Mouse (Mus musculus) urinary bladder, postnatal 10 days (tissue): ENCODE measurements around the gene Acsbg1.

Experiments
- DNase-seq: peaks from one replicate; pipeline ENCODE4 v3.0.0; 2022; ENCODE audit warnings: low spot score

Acsbg1 gene

DNA sequence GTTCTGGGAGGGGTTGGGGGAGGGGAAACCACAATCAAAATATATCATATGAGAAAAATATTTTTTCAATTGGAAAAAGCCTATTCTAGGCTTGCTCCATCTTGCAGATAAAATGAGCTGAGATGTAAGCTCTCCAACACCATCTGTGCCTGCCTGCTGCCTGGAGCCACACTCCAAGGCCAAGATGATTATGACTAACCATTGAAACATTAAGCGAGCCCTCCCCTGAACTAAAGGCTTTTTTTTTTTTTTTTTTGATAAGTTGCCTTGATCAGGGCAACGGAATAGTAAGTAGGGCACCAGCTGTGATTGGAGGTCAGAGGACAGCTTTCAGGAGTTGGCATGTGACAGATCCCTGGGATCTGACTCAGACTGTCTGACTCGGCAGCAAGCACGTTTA lies 6.8 kb upstream of the Acsbg1 start:
- no peak for DNase-seq

DNA sequence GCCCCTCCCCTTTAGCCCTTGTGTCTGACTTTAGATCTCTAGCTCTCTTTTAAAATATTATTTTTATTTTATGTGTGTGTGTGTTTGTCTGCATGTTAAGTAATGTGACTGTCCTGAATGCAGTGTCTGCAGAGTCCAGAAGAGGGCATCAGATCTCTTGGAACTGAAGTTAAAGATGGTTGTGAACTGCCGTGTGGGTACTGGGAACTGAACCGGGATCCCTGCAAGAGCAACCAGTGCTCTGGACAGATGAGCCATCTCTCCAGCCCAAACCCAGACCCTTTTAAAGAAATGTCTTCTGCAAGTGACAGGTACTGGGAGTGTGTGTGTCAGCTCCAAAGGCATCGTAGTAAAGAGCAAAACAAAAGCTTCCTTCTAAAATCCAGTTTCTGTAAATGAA lies 4.4 kb upstream of the Acsbg1 start:
- DNase-seq = no peak

DNA sequence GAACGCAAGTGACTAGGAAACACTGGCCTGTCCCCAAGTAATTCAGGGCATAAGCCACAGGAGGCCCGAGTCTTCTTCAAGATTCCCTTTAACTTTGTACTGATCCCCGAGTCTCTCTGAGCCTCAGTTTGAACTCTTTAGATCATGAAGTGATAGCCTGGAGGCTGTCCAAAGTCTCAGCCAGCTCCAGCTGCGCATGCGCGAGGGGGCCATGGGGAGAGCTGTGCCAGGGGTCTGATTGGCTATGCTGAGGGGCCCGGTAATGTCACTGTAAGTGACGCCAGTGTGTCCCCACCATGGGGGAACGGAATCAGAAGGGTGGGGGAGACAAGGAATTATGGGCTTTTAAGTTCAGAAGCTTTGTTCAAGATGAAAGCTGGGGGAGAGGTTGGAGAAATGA lies 2.7 kb upstream of the Acsbg1 start:
- no peak for DNase-seq

DNA sequence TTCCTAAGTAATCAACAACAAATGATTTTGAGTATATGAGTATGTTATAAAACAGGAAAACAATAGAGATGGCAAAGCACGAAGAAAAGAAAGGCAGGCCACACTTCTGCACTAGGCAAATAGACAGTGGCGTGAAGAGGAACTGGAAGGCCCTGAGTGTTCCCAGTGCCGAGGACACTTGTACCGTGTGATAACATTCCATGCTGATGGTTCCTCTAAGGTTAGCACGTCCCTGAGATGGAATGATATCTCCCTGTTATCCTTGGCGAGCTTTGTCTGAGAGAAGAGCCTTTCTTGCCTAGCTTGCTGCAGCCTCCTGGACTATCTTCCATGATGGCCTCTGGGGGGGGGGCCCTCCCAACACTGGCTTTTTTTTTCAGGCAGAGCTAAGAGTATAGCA lies 2.9 kb downstream of the Acsbg1 start:
- no peak for DNase-seq

DNA sequence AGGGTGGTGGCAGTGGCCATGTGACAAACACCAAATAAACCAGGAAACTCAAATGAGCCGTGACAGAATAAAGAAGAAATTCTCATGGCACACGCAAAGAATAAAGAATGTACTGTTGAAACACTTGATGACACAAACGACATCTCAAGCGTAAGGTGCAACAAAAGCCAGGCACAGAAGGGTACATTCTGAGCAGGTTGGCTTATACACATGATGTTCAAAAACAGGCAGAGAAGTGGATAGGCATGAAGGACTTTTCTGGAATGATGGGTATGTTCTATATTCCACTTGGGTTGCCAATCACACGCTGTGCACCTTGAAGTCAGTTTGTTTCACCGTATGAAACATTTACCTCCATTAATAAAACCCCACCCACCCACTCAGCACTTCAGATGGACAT lies 5.3 kb downstream of the Acsbg1 start:
- DNase-seq = no peak

DNA sequence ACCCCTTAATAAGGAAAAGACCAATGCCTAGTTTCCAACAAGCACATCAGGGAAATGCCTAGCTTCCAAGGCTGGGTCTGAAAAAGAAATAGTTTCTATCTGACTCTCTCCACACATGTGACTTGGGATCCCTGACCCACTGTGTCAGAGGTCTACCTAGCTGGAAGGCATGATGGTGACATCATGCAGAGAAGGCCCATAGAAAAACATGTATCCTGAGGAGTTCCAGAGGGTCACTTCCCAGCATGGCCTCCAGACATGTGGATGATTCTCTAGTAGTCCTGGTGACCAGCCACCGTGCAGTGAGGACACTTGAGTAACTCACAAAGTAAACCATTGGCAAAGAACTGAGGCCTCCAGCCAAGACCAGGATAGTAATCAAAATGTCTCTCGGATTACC lies 5.8 kb downstream of the Acsbg1 start:
- DNase-seq = no peak

DNA sequence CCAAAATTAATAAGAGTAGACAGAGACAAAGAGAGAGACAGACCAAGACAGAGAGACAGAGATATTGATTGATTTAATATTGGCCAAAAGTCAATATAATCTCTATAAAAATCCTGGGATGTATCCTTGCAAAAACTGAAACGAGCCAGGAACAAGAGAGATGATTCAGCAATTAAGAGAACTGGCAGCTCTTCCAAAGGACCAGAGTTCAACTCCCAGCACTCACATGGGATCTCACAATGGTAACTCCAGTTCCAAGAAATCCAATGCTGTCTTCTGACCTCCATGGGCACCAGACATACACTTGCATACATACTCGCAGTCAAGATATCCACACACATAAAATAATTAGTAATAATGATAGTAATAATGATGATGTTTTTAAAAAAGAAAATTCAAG lies 8.9 kb downstream of the Acsbg1 start:
- DNase-seq = no peak

DNA sequence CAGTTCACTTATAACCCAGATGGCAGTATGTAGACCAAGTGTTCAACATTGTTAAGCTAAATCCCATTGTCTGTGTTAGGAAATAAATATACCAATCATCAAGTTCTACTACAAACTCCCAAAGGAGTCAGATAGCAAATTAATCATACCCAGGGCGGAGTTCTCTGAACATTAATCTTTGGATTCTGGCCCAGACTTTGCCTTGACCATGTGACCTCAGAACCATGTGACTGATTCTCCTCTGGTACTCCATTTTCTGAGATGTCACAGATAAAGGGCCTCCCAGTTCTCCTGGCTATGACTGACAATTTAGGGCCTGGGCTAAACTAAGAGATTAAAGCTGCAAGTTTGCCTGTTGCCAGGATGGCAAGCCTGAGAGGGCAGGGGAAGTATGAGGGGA lies 12.3 kb downstream of the Acsbg1 start:
- DNase-seq = no peak

DNA sequence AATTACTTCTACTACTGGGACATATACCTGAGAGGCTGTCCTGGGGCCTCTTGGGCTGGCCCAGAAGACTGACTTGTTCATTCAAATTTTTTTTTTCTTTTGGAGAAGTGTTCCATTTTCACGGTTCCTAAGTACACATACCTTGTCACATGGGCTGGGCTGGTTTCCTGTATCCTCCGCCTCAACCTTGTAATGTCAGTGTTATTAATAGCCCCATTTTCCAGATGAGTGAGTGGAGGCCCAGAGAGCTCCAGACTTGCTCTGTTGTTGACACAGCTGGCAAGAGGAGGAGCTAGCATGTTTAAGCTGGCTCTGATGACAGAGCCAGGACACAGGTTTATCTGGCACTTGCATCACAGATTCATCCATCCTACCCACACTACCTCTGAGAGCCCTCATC lies 14.2 kb downstream of the Acsbg1 start:
- no peak for DNase-seq

DNA sequence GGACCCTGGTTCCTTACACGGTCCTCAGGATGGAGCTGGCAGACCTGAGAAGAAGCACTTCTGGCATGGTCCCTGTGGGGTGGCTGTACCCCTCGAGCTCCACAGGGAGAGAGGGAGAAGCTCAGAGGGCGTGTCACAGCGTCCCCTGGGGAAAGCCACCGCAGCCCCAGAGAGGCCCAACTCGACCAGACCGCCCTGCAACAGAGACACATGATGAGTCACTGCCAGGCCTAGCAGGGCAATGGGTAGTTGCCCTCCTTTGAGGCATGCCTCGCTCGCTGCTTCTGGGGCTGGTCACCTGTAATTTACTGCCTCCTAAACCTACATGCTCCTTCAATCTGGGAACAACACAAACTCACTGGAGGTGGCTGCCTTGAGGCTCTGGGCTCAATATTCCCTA lies 15.4 kb downstream of the Acsbg1 start:
- no peak for DNase-seq

DNA sequence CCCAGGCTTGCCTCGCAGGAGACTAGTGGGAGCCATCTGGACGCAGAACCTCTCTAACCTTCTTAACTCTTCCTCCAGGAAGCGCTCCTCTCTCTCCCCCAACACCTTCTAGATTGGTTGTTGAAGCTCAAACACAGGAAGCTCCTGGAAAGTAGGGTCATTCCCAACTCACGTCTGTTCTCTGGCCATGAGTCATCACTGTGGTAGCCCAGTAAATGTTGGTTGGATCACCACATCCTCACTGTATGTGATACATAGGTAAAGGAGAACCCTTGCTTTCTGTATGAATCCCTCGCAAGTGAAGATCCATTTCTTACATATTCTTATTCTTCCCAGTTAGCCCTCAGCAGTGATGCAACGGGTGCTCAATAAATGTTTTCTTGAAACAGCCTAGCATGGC lies 16.1 kb downstream of the Acsbg1 start:
- no peak for DNase-seq

DNA sequence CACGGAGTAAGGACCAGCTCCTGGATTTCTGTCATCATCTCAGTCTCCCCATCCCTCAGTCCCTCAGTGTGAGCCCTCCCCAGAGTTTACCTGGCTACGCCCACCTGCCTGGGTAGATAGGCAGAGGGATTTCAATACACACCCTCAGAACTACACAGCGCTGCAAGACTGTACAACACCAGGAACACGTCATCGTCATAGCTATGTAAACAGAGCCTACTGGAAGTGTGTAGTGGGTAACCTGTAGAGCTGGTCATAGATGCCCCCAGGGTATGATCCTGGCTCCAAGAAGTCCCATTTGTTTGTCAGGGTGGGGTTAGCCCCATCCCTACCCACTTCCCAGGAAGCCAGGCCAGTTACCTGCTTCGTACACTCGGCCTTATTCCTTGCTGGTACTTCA lies 18.5 kb downstream of the Acsbg1 start:
- DNase-seq = no peak

DNA sequence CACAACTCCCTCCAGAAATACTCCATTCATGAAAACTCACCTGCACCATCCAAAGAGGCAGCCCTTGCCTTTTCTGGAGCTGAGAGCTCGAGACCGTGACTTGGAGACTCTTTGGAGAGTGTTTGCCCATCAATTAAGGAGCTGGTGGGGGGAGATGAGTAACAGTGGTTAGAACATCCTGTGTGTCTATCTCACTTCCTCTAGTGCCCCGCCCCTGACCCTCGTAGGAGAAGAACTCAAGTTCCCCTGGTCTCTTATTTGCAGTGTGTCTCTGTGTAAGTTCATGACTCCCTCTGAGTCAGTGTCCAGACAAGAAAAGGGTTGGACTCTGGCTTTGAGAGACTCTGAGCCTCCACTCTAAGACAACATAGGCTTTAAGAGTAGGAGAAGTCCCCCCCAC lies 19.1 kb downstream of the Acsbg1 start:
- DNase-seq = no peak

DNA sequence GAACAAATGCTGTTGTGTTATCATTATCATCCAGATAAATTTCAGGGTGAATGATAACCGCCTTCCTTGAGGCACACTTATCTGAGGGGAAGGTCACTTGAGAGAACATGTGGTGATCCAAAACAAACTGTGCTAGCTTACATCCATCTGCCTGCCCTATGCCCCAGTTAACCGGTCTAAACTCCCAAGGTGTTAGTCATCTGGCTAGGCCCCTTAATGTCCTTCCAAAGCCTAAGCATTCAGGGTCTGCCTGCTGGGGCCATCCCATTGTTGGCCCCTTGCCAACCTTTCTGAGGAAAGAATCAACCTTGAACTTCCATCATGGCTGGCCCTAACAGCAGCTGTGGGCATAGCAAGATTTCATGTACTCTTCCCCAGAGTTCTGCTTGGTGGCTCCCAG lies 19.5 kb downstream of the Acsbg1 start:
- no peak for DNase-seq

DNA sequence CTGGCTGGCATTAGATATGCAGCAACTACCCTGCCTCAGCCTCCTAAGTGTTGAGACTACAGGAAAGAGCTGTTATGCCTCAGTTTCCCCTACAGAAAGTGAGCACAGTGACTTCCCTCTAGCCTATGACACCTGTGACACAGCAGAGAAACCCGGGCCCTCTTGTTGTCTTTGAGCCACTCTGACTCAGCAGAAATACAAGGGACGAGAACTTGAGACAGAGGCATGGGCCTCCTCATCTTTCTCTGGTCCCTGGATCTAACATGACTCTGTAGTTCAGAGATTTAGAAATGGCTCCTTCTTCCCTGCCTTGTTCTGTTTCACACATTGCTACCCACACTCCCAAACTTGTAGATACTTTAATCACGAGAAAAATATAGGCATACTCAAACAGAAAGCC lies 20.1 kb downstream of the Acsbg1 start:
- no peak for DNase-seq

DNA sequence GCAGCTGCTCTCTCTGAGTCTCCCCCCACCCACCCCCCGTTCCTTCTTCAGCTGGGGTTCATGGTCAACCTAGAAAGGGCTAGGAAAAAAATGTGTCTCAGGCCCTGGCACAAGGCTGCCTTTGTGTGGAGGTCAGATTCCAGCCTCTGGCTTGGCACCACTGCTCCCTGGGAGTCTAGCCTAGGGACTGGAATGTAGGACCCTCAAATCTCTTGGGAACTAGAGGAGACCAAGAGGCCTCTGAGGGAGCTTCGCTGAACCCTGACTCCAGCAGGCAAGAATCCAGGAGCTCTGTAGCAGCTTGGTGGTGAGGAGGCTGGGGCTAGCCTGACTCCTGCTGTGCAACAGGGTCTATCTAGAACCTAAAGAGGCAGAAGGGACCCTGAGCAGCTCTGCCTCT lies 22.5 kb downstream of the Acsbg1 start:
- DNase-seq = no peak

DNA sequence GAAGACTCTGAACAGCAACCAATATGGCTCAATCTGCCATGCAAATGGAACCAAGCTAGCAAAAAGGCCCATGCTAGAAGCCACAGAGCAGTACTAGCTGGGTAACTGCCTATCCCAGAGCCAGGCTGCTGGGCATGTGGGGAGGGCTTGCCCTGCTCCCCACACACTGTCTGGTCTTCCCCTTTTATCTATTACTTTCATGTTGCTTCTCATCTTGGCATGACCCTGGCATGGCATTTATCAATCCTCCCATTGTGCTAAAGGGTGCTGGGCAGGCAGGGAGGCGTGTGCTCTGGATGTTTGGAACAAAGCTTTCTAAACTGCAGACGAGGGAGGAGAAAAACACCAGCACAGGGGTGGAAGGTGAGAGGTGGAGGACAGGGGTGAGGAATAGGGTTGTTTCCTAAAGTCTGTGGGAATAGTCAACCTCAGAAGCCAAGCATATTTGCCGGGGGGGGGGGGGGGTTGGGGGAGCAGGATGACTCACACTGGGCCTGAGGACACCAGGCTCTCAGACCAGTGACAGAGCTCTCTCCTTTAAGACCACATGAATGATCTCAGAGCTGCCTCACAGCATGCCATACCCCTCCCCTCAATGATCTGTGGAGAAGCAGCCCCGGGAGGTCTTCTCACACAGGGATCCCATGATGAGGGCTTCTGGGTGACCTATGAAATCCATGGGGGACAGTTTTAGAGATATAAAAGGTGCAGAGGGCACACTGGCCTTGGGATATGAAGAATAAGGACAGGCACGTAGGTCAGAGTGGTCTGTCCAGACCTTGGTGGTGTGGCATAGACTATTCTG lies 24.0 kb downstream of the Acsbg1 start:
- DNase-seq = no peak

DNA sequence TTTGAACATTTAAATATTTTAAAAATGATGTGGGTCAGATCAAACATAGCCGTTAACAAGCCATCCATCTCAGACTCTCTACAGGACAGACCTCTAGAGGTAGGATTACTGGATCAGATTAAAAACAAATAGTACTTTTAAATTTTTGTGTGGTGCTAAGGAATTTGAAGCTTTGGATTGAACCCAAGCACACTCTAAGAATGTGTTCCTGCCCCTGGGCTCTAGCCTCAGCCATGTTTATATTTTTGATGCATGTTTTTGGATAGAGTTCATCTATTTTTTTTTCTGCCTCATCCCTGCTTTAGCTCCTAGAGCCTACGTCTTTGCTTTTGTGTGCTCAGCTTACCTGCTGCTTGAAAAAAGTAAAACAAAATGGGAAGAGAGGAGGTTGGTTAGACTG lies 28.3 kb downstream of the Acsbg1 start:
- no peak for DNase-seq

DNA sequence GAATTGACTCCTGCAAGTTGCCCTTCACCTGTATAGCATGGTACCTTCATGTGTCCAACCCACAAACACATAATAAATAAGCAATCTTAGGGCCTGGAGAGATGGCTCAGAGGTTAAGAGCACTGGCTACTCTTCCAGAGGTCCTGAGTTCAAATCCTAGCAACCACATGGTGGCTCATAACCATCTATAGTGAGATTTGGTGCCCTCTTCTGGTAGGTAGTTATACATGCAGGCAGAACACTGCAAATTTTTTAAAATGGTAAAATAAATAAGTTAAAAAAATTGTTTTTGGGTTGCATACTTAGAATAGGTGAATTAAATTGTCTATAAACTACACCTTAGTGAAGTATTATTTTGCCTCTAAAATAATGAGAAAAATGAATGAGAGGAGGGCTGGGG lies 30.8 kb downstream of the Acsbg1 start:
- DNase-seq = no peak

DNA sequence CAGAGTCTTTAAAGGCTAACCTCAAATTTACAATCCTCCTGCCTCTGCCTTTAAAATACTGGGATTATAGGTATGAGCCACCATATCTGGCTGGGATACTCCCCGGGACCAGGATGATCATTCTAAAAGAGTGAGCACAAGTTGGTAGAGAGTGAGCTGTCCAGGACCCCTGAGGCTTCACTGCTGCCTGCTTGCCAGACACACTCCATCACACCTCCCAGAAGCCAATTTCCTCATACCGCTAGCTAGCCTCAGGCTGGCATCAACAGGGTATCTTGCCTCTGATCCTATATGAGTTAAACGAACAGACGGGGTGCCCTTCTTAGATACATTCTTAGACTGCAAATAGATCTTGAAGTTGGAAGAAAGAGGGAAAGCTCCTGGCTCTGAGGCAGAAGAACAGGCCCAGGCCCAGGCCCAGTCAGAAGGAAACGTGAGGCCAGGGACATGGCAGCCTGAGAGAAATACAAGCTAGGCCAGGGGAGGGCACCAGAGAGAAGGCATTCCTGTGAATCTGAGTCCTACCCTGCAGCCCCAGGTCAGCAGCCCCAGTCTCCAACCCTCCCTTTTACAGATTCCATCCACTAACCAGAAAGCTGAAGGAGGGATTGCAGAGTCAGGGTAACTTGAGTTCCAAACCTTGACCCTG lies 31.9 kb downstream of the Acsbg1 start:
- no peak for DNase-seq

DNA sequence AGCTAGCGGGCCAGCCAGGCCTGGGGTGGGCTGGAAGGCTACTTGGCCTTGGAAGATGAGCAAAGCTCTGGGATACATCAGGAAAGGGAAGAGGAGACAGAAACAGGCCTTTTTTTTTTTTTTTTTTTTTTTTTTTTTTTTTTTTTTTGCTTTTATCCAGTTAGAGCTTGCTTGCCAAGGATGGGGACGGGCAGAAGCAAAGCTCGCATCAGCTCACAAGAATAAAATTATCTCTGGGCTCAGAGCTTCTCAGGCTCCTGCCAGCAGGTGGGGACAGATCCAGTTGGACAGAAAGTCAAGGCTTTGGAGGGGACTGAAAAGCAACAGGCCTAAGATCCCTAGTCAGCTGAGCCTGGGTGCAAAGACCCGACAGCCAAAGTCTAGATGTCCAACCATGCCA lies 32.9 kb downstream of the Acsbg1 start:
- no peak for DNase-seq

DNA sequence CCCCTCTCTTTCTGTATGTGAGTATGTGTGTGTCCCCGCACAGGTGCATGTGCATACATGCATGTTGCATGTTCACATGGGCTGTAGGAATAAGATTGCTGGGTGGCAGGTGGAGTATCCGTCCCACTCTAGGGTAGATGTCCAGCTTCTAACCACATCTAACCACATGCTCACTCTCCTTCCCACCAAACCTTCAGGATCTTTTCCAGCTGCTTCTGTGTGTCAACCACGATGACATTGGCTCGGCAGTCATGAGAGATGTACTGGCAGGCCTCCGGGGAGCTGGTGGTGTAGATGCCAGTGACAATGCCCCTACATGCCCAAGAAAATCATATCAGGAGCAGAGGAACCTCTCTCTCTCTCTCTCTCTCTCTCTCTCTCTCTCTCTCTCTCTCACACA lies 34.4 kb downstream of the Acsbg1 start:
- DNase-seq = no peak

DNA sequence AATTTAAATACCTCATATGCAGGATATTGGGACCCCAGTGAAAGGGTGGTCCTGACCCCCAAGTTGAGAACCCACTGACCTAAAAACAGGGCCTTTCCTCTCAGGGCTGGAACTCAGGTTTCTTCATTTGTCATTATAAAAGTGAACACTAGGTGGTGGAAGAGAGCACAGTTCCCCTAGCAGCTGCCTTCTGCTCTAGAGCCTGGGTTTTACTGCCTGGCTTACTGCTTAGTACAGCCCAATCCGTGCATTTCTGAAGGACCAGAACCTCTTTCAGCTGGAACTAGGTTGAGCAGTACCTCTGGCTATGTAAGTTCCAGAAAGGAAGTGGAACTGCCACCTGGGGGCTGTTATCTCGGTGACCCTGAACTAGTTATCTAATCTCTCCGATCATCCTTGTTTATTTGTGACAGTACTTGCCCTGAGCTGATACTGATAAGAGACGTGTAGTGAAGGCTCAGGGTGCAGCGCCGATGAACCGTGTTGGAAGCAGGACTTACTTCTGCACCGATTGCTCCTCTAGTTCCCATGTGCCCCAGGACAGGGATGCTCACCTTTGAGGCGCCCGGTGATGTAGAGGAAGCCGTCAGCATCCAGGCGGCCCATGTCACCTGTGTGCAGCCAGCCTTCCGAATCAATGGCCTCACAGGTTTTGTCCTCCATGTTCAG lies 47.4 kb downstream of the Acsbg1 start:
- DNase-seq = no peak

DNA sequence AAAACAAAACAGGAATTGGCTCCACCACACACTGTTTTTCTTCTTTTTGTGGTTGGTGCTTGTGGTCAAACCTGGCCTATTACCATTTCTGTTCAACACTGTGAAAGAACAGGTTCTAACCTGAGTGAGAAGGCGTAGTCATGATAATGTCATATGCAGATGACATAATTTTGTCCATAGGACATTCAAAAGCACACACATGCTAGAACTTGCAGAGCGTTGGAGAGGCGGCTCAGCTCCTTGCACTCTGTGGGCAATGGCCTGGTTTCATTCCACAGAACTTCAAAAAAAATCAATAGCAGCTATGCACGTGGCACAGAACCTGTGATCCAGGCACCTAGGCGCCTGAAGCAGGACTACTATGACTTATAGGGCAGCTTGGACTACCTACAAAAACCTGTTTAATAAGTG lies 48.9 kb downstream of the Acsbg1 start:
- DNase-seq = no peak
